Mouse (Mus musculus) CD4-positive, CD25-positive, alpha-beta regulatory T cell, adult 4 months (primary cell): ENCODE results near the gene Fcgr4. TPM values are rescaled to one million over a fixed set of nuclear protein-coding genes. Genes with fewer than 3 reads are reported as not detected.
A peak's percentile ranks its signal among the peaks of the same experiment; 100 is the strongest.

Source experiments
- ATAC-seq: one replicate; pipeline ENCODE4 v1.8.0; 2017
- polyA plus RNA-seq, 2 experiments: library from polyadenylated mRNA; unstranded; fragments of 100-300 nt; shearing (Covaris generic); gene quantifications; one replicate each; pipeline ENCODE4 v1.2.1; 2017

Fcgr4 gene
- polyA plus RNA-seq, 2 experiments from 2014 or later: 0.26 TPM; not detected in 1

DNA sequence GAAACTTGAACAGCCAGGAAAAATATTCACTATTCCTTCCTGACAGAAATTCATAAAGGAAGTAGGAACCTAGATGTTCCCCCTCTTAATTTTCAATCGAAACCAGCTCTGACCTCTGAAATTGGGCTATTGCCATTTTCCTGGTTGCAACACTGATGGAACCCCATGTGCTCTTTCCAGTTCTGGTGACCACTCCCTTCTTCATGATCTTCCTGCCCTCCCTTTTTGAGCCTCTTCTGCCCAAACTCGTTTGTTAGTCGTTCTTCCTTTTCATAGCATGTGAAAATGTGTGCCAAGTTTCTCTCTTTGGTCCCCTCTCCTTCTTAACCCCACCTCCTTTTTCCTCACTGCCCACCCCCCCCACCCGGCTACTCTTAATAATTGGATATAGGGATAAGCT is 7.0 kb upstream of the Fcgr4 start:
- ATAC-seq: no peak

DNA sequence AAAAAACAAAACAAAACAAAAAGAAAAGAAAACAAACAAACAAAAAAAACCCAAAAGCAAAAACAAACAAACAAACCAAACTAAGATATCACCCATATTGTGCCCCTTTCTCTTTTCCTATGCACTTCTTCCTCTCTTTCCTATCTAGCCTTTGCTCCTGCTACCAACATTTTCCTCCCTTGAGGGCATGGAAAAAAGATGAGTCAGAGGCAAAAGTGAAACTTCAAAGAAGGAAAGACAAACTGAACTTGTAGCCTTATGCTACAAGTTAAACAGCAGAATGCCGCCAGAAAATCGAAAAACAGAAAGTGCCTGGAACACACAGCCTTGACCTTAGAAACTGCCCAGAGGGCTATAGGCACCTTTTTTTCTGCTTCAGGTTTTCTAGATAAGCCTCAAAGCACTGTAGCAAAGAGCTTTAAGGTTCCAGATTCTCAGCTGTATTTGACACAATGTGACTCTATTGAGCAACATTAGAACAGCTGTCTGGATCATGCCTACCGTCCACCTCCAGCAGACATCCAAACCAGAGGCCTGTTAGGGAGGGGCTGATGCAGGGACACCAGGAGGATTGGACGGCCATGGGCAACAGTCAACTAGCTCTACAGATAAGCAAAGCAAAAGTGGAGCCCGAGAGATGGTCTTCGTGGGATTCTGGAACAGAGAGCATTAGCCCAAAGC is 1.9 kb upstream of the Fcgr4 start:
- ATAC-seq: no peak

- no peak for ATAC-seq
Observed at GRCm38 (mm10) chr1:171017468-171018158, 1.1 kb upstream of the Fcgr4 start.

DNA sequence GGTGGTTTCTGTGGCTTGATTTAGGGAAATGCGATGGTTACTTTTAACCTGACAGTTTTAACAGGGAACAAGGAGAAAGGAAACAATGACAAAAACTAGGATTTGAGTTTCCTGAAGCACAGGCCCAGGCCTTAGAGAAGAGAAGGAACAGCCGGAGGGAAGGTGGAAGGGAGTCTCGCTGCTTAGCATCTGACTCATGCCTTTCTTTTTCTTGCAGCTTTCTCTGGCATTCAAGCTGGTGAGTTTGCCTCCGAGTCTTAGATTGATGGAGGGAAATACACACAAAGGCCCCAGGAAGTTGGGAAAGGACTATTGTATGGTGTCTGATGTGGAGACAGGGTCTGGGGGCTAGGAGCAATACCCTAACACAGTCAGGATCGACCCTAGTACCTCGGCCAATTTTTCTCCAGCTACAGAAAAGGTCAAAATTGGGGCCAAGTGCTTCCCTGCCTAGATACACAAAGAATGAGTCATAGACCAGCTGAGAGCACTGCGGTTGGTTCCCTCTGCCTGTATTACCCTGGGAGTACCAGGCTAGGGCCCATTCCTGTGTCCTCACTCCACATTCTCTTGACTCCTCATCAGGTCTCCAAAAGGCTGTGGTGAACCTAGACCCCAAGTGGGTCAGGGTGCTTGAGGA is 711 bp downstream of the Fcgr4 start:
- ATAC-seq: no peak

DNA sequence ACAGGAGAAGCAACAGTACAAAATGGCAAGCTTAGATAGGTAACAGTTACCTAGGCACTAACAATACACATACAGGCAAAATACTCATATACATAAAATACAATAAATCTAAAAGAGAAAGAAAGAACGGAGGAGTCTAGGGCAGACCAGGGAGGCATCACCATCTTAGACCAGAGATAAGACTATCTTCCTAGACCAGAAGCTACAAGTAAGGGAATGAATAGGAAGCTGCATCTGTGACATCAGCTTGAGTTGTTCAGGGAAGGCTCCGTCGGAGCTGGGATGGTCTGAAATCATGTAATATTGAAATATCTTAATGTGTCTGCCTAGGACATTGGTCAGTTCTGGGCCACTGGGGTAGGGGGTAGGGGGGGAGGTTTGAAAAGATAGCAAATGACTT is 13.0 kb downstream of the Fcgr4 start:
- no peak for ATAC-seq

- no peak for ATAC-seq
Observed at GRCm38 (mm10) chr1:171032691-171033090, 14.0 kb downstream of the Fcgr4 start.

- no peak for ATAC-seq
Observed at GRCm38 (mm10) chr1:171033196-171033595, 14.5 kb downstream of the Fcgr4 start.

DNA sequence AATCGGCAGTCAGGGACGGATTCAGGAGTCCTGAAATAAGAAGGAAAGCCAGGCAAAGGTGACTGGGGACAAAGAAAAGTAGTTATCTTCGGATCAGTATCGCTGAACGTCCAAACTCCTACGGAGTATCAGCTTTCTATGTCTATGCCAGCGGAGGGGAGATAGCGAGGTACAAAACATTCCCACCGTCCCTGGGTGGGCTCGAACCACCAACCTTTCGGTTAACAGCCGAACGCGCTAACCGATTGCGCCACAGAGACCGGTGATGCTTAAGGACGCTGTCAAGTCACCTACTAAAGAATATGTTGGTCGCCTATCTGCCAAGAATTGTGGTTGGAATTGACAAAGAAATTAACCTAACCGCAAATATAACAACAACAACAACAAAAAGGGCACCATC is 15.0 kb downstream of the Fcgr4 start:
- peak; percentile 52 for ATAC-seq

DNA sequence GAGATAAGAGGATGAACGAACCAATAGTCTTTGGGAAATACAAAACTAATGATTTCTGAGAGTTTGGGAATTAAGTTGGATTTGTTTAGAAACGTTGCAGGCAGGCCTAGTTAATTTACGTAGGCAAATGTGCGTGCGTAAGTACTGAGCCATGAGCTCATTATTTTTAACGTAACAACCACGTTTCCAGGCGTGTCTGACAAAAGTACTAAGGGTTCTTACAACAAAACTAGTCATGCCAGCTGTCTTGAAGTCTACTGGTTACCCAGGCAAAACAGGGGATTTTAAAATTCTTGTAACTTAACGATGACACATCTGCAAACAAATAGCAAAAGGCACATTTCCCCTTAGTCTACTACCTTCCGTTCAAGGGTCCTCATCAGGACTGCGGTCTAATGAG is 15.5 kb downstream of the Fcgr4 start:
- no peak for ATAC-seq

DNA sequence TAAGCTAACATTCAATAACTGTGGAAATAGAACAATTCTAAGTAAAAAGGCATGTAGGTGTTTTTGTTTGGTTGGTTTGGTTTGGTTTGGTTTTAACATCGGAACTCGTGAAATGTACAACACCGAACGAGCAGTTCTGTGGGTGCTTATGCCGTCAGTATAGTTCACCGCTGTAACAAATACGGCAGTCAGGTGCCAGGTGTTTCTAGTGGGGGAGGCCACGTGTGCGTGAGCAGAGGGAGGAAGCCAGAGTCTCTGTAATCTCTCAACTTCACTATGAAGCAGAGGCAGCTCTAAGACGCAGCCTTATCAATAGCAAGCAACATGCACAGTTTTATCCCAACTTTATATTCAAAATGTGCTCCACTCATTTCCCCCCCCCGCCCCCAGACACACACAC is 16.9 kb downstream of the Fcgr4 start:
- no peak for ATAC-seq

- ATAC-seq: peak; percentile 47
Observed at GRCm38 (mm10) chr1:171036550-171037324, 18.0 kb downstream of the Fcgr4 start.

- ATAC-seq: peak; percentile 68
Observed at GRCm38 (mm10) chr1:171037861-171038721, 19.4 kb downstream of the Fcgr4 start.

DNA sequence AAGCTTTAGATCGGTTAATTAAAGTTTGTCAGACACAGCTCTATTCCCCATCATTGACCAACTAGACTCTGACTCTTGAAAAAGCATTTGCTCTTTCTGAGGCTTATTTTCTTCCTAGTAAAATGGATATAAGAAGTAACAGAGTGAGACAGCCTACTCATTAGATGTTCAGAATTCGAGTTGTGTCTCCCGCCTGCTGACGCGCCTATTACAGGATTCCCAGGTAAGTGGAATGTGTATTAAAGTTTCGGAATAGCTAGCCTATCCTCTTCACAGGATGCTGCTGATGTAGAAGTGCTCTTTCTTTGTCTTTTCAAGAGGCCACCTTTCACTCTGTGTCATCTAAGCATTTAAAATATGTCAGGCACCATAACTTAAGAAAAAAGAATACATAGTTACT is 20.4 kb downstream of the Fcgr4 start:
- ATAC-seq: no peak

DNA sequence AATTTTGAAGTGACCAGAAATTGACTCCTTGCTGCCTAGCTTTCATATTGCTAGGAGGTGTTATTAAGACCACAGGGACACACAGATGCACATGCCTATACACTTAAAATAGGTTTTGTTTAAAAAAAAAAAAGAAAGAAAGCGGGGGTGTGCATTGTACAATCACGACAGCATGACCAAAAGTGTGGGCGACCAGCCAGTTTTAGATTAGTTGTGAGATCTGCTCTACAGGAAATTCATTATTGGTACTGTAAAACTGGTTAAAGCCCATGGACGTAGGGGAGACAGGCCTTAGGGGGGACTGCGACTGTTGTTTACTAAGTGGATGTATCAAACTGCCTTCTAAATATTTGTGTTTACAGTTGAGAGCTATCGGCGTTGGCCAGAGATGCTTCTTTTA is 21.2 kb downstream of the Fcgr4 start:
- no peak for ATAC-seq

GRCm38 (mm10) chr1:171043594-171044153 is 25.0 kb downstream of the Fcgr4 start:
- no peak for ATAC-seq

GRCm38 (mm10) chr1:171044365-171045078 is 25.8 kb downstream of the Fcgr4 start:
- ATAC-seq: peak; percentile 86

DNA sequence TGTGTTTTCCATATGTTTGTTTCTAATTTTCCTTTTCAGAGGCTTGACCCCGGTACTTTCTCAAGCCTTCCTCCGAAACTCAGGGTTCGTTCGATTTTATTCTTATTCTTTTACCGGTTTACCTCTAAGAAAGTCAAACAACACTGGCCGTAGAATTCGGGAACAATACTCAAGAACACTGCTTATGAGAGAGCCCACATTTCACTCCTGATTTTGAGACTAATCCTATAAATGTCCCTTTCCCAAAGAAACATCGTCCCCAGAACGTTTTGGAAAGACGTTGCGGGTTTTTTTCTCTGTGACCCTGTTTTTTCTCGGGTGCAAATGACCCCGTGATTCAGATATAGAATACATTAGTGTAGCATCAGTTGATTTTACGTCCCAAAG is 26.4 kb downstream of the Fcgr4 start:
- ATAC-seq: peak; percentile 5

- ATAC-seq: no peak
Observed at GRCm38 (mm10) chr1:171046501-171046900, 27.8 kb downstream of the Fcgr4 start.

GRCm38 (mm10) chr1:171049263-171049662 is 30.5 kb downstream of the Fcgr4 start:
- ATAC-seq: no peak

DNA sequence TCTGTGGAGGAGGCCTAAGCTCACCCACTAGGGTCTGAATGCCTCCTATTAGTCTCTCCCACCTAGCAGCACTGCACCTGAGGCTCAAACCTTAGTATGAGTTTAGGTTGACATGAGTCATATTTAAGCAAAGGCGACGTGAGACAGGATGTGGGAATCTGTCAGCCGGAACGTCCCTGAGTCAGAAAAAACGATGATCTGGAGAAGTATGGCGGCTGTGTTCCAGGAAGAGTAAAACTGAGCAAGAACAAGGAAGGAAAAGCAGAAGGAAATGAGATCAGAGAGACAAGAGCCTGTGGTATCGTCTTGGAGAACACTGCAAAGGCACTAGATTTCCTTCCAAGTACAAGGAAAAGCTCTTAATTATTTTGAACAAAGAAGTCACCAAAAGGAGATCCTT is 32.1 kb downstream of the Fcgr4 start:
- ATAC-seq: no peak

- no peak for ATAC-seq
Observed at GRCm38 (mm10) chr1:171053305-171053704, 34.6 kb downstream of the Fcgr4 start.
